Mouse (Mus musculus): Measurements from ENCODE around the gene Lmo4.

The Lmo4 gene

DNA sequence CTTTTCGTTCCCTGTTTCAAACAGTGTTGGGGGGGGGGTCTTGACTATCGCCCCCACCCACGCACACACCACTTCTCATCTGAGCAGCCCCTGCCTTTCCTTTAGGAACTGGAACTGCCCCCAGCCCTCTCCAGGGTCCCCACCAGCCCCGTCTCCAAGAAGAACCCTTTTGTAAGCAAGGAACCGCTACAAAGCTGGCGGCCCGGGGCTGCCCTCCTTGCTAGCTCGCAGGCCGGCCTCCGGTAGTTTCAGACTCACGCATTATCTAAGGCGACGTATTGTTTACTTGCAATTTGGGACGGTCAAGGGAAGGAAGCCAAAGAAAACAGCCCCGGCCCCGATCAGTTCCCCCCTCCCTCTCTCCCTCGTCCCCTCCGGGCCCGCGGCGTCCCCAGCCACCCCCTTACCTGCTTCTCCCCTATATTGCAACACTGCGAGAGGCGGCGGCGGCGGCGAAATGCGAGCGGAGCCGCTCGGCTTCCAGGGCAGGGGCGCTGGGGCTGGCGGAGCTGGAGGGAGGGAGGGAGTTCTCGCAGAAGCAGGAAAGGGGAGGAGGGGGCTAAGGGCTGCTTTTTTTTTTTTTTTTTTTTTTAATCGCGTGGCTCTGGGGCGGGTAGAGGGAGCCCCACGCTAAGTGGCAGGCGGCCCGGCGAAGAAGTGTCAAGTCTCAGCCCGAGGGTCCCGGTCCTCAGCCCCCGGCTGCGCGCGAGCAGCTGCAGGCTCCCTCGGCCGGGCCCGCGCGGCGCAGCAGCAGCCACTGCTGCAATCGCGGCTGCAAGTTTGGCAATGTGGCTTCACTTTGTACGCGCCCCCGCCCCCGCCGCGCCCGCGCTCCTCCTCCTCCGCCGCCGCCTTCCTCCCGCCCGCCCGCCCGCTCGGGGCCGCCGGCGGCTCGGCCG lies at the start of gene Lmo4:
Gene Lmo4 (minus strand): TSS at position 808 of the 899 bp plus-strand sequence.
- peak; percentile 90 to 94 for DNase-seq

DNA sequence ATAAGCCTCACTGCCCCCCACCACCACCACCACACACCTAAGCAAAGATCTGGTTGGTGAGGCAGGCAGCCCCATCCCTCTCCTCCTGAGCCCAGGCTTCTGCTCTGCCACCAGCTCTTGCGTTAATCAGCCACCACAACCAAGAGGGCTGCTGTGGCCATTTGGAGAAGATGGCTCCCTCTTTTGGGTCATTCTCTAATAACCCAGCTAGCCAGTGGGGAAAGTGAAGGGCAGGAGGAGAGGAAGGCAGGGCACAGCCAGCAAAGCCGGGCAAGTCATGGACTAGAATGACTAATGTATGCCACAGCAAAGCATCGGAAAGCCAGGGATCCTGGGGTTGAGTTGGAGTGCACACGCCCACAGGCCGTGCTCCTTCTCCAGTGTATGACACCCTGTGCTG lies 49.3 kb upstream of the Lmo4 start:
- no peak for DNase-seq

DNA sequence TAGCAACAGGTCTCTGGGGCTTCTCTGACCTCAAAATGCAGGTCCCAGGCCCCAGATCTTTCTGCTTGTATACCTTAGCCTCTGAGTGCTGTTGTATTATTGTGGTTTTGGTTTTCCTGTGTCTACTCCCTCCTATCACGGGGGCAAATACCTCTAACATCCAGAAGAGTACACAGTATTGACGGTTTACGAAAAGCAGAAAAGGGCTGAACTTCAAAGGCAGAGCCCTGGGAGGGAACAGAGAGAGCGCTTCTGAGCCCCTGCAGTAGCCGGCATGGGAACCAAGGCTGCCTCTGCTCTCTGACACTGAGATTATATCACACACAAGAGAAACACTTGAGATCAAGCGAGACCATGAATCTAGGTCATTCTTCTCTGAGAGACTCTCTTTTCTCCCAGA lies 48.0 kb upstream of the Lmo4 start:
- DNase-seq = no peak

DNA sequence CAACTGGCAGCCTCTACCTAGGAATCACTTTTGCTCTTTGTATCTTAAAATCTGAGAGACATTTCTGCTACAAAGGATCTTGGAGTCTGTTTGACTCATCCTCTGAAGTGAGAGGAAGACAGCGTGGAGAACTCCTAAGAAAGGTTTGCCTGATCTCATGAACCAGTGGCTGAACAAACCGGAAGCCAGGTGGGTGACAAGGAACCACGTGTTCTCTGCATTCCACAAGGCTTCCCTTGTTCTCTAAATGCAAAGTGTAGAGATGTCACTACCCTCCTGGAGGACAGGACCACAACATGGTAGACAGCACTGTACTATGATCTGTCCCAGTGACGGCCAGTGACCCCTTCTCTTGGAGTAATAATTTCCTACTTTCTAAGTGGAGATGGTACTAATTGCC lies 47.1 kb upstream of the Lmo4 start:
- no peak for DNase-seq

GRCm38 (mm10) chr3:144242025-144242673 lies 37.1 kb upstream of the Lmo4 start:
- DNase-seq = peak; percentile 58 to 89

DNA sequence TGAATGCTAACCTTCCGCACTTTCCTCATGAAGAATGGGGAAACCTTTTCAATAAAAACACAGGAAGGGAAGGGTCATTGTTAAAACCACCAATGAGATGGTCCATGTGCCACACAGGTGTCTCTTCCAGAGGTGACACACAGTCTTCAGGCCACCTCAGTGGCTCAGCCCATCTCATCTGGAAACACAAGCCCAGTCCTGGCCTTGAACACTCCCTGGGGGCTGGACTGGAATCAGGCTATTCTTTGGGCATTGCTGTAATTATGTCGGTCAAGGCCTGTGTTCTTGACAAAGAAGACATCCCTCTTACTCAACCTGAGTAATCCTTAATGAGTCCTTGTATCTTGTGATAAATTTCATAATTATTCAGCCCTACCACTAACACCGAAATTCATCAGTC lies 36.1 kb upstream of the Lmo4 start:
- DNase-seq = no peak

DNA sequence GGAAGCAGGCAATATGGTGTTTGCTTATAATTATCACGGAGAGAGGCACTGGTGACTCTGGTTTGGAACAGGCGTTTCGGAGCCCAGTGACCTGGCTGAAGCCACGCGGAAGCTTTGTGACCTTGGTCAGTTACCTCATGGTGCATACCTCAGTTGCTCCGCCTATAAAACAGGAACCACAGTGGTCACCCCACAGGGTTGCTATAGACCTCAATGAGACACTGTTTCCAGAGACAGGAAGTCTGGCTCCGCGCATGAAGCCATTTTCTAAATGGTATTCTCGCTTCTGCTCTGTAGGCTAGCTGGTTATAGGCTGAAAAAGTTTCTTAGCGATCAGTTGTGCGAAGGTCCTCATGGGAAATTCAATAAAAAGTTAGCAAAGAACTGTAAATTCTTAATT lies 33.5 kb upstream of the Lmo4 start:
- DNase-seq = no peak

DNA sequence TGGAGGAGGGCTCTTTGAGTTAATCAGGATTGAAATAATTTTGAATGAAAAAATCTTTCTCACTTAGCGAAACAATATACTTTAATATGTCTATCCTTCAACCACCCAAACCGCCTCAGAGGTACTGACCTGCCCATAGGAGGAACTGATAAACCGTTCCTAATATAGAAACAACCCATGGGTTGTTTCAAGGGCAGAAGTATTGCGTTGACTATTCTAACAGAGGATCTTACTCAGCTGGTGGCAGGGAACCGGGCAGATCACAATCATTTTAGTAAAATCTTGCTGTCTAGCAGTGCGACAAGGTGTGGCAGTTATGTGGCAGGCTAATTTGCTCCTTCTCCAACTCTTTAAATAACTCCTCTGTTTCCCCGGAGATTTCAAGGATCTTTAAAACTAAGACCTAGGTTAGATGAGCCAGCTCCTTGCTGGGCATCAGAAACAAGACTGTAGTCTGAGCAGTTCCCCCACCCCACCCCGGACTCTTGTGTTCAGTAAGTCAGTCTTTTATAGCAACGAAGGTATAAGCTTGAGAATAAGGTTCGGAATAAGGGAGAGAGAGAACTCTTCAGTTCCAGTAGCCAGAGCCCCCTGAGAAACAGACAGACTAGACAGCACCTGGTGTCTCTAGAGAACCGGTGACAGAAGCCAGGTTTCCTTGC lies 27.5 kb upstream of the Lmo4 start:
- DNase-seq = no peak

GRCm38 (mm10) chr3:144231931-144232330 lies 26.9 kb upstream of the Lmo4 start:
- no peak for DNase-seq

- DNase-seq = no peak
Measured at GRCm38 (mm10) chr3:144231419-144231818, 26.4 kb upstream of the Lmo4 start.

GRCm38 (mm10) chr3:144230016-144230415 lies 25.0 kb upstream of the Lmo4 start:
- DNase-seq = no peak

- no peak for DNase-seq
Measured at GRCm38 (mm10) chr3:144229312-144229711, 24.3 kb upstream of the Lmo4 start.

DNA sequence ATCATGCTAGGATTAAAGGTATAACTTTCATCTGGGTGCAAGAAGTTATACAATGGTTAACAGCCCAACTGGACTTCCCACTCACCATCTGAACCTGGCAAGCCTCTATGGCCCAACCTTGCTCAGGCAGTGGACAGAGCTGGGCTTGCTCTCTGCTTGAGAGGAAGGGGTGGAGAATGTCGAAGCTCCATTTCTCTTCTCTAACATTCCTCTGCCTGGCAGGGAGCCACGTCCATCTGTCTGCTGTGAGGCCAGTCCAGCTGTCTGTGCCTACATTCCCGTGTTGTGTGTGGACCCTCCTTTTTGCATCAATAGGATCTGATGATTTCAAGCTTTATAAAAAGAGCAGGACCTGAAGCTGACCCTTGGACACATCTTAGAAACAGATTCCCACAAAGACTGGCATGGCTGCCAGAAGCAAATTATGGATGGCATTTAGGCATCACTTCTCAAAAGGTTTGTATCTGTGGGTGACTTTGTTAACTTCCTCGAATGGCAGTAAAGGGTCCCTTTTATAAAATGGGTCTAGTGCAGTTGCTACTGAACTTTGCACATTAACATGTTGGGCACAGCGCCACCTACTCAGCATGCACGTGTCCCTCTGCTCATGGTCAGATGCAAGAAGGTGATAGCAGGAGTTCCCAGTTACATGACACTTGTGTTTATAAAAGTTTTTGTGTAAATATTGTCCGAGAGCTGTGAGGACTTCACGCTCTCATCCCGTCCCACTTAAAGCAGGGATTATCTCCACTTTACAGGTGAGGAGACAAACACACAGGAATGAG lies 20.6 kb upstream of the Lmo4 start:
- peak in 1 of 2 experiments; percentile 59 for DNase-seq

DNA sequence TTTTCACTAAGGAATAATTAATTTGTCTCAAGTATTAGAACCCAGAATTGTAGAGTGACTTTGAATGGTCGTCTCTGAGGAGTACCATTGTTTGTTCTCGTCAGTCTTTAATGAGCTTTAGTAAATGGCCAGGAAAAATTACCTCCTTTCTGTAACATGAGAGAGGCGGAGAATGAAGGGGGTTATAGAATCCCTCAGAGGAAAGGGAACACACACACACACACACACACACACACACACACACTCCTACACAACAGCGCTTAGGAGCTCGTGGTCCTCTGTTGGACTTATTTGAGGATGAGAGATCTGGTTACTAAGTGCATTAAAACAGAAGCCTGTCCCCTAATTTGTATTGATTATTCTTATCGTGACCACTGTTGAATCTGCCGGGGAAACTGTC lies 19.6 kb upstream of the Lmo4 start:
- DNase-seq = no peak

- no peak for DNase-seq
Measured at GRCm38 (mm10) chr3:144223377-144224105, 18.5 kb upstream of the Lmo4 start.

DNA sequence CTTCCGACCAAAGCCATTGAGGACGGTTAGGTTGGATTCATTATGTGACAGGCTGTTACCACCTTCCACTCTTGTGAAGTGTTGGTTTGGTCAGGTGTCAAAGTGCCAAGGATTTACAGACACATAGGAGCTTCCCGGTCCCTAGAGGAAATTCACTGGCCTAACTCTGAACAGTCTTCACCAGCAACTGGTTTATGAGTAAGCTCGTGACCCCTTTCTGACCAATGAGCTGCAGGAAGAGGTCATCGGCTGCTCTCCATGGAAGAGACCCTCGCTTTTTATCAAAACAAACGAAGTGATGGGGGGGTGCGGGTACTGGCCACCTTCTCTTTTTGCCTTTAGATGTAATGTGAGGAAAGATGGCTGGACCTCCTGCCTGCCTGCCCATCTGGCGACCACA lies 17.4 kb upstream of the Lmo4 start:
- no peak for DNase-seq

DNA sequence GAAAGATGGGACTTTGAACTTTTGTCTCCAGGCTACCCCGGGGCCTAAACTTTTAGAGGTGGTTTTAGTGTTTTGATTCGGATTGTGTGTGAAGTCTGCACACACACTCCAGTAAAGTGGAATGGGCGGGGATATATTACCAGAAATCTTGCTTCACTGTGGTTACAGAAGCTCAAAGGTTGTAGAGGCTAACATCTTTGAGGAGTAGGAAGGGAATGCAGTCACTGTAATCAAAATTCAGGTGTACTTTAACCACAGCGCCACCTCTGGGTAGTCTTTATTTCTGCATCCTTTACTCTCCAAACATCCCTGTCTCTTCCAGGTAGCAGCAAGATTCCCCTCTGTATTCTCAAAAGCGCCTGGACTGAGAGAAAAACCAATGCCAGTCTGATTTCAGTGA lies 2.5 kb upstream of the Lmo4 start:
- peak; percentile 71 to 81 for DNase-seq

- DNase-seq = no peak
Measured at GRCm38 (mm10) chr3:144206942-144207341, 1.9 kb upstream of the Lmo4 start.

DNA sequence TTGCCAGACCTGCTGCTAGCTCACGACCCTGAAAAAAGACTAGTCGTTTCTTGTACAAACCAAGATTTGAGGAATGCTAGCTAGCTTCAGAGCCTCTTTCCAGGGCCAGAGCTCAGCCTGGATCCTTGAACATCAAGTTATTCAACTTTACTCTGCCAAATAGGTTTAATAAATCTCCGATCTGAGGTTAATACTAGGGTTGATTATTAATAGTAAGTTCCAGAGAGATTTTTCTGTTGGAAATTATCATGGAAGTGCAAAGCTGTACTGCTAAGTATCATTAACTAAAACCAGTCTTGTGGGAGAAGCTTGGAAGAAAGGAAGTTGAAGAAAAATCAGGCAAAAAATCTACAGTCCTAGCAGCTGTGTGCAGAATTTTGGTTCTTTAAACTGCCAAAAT lies 1.2 kb upstream of the Lmo4 start:
- DNase-seq = peak in 1 of 2 experiments; percentile 23

- peak; percentile 97 for DNase-seq
Measured at GRCm38 (mm10) chr3:144205351-144206153, 532 bp upstream of the Lmo4 start.

DNA sequence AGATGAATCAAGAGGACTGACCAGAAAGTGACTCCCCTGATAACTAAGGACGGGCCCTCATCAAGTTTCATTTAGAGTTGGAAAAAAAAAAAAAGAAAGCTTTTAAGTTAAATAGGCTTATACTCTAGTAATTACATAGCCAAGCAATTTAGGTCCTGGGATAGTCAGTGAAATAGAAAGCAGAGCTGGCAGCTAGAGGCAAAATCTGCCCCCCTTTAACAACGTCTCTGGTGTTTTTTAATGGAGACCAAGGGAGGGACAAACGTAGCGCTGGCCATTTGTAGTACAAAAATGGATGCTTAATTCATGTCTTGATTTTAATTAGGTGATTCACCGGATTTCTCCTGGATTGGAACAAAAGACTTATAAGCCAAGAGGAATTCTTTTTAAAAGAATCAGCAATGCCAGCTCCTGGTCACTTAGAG lies 1.0 kb downstream of the Lmo4 start:
- no peak for DNase-seq
